Mouse (Mus musculus): Measurements from ENCODE around the gene Sfmbt2.
A peak's percentile ranks its signal among the peaks of the same experiment; 100 is the strongest.

Gene Sfmbt2

GRCm38 (mm10) chr2:10372776-10373507 is 2.6 kb downstream of the Sfmbt2 start:
- DNase-seq (ENCODE audit: low spot score) = peak; percentile 17

- peak; percentile 35 for DNase-seq (ENCODE audit: low spot score)
These were observed 3.3 kb downstream of the Sfmbt2 start for GRCm38 (mm10) chr2:10373508-10374206.

GRCm38 (mm10) chr2:10374207-10375023 is 4.1 kb downstream of the Sfmbt2 start:
- DNase-seq (ENCODE audit: low spot score) = peak; percentile 10

- DNase-seq (ENCODE audit: low spot score) = no peak
These were observed 4.7 kb downstream of the Sfmbt2 start for GRCm38 (mm10) chr2:10375024-10375372.

GRCm38 (mm10) chr2:10389988-10390387 is 19.7 kb downstream of the Sfmbt2 start:
- DNase-seq (ENCODE audit: low spot score) = no peak

GRCm38 (mm10) chr2:10390791-10391190 is 20.5 kb downstream of the Sfmbt2 start:
- no peak for DNase-seq (ENCODE audit: low spot score)

- DNase-seq (ENCODE audit: low spot score) = no peak
These were observed 24.8 kb downstream of the Sfmbt2 start for GRCm38 (mm10) chr2:10395143-10395542.

GRCm38 (mm10) chr2:10397790-10398189 is 27.5 kb downstream of the Sfmbt2 start:
- DNase-seq (ENCODE audit: low spot score) = no peak

- DNase-seq (ENCODE audit: low spot score) = no peak
These were observed 35.8 kb downstream of the Sfmbt2 start for GRCm38 (mm10) chr2:10406151-10406550.

- no peak for DNase-seq (ENCODE audit: low spot score)
These were observed 39.1 kb downstream of the Sfmbt2 start for GRCm38 (mm10) chr2:10409422-10409821.

- no peak for DNase-seq (ENCODE audit: low spot score)
These were observed 39.8 kb downstream of the Sfmbt2 start for GRCm38 (mm10) chr2:10410069-10410468.

GRCm38 (mm10) chr2:10420944-10421420 is 50.7 kb downstream of the Sfmbt2 start:
- DNase-seq (ENCODE audit: low spot score) = no peak

- no peak for DNase-seq (ENCODE audit: low spot score)
These were observed 67.0 kb downstream of the Sfmbt2 start for GRCm38 (mm10) chr2:10437290-10437689.

- DNase-seq (ENCODE audit: low spot score) = no peak
These were observed 71.5 kb downstream of the Sfmbt2 start for GRCm38 (mm10) chr2:10441811-10442210.

- no peak for DNase-seq (ENCODE audit: low spot score)
These were observed 83.3 kb downstream of the Sfmbt2 start for GRCm38 (mm10) chr2:10453577-10453976.

GRCm38 (mm10) chr2:10458309-10458708 is 88.0 kb downstream of the Sfmbt2 start:
- DNase-seq (ENCODE audit: low spot score) = no peak

- no peak for DNase-seq (ENCODE audit: low spot score)
These were observed 146.2 kb downstream of the Sfmbt2 start for GRCm38 (mm10) chr2:10516516-10516915.

GRCm38 (mm10) chr2:10521719-10522415 is 151.6 kb downstream of the Sfmbt2 start:
- DNase-seq (ENCODE audit: low spot score) = no peak

- no peak for DNase-seq (ENCODE audit: low spot score)
These were observed 155.3 kb downstream of the Sfmbt2 start for GRCm38 (mm10) chr2:10525622-10526021.

- DNase-seq (ENCODE audit: low spot score) = no peak
These were observed 171.5 kb downstream of the Sfmbt2 start for GRCm38 (mm10) chr2:10541762-10542161.

GRCm38 (mm10) chr2:10542388-10542787 is 172.1 kb downstream of the Sfmbt2 start:
- no peak for DNase-seq (ENCODE audit: low spot score)

GRCm38 (mm10) chr2:10558816-10559215 is 188.5 kb downstream of the Sfmbt2 start:
- DNase-seq (ENCODE audit: low spot score) = no peak
